Mouse (Mus musculus) thymus, postnatal 0 days (tissue): ENCODE data around the gene Nqo2. TPM values are rescaled to one million over a fixed set of nuclear protein-coding genes. Genes with fewer than 3 reads are reported as not detected.

ENCODE experiments used
- DNase-seq: peaks from one replicate; pipeline ENCODE4 v3.0.0-alpha.2; 2015; ENCODE audit warnings: low spot score
- polyA plus RNA-seq: library from polyadenylated mRNA; unstranded; fragments of >200 nt; fragmentation: Nextera tagmentation; extraction: Ambion mirVana; gene quantifications from 2 replicates; pipeline ENCODE4 v1.2.1, GENCODE M21; 2015

Gene Nqo2
- polyA plus RNA-seq, 1 experiment from 2014 or later = 10.9 TPM

DNA sequence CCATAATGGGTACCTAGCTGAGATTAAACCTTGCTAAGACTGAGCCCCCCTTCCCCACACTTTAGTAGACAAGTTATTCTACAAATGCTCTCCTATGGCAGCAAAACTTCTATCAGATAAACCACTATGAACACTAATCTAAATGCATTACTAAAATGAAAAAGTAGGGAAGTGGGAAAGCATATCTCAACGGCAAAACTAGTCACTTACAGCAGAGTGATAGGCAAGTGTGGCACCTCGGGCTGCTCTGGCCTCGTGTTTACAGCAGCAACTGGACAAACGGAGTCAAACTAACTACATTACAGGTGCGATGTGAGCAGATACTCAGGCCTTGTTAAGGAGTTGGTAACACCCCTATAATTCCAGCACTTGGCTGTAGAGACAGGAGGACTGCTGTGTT, 25.1 kb downstream of the Nqo2 start:
- DNase-seq = no peak

DNA sequence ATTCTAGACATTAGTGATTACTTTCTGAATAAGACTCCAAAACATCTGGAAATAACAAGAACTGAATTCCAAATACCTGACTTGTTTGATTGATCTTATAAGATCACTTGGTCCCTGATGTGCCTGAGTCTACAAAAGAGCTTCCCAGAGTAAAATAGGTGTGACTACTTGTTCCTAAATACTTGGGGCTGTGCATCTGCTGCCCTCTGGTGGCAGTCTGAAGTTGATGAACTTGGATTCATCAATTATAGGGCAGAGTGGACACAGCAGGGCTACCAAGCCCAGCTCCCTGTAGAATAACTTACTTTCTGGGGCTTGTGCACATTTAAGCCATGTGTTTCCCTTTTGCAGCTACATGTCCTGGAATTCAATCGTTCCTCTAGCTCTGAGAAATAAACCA, 30.7 kb downstream of the Nqo2 start:
- peak; percentile 63 for DNase-seq

DNA sequence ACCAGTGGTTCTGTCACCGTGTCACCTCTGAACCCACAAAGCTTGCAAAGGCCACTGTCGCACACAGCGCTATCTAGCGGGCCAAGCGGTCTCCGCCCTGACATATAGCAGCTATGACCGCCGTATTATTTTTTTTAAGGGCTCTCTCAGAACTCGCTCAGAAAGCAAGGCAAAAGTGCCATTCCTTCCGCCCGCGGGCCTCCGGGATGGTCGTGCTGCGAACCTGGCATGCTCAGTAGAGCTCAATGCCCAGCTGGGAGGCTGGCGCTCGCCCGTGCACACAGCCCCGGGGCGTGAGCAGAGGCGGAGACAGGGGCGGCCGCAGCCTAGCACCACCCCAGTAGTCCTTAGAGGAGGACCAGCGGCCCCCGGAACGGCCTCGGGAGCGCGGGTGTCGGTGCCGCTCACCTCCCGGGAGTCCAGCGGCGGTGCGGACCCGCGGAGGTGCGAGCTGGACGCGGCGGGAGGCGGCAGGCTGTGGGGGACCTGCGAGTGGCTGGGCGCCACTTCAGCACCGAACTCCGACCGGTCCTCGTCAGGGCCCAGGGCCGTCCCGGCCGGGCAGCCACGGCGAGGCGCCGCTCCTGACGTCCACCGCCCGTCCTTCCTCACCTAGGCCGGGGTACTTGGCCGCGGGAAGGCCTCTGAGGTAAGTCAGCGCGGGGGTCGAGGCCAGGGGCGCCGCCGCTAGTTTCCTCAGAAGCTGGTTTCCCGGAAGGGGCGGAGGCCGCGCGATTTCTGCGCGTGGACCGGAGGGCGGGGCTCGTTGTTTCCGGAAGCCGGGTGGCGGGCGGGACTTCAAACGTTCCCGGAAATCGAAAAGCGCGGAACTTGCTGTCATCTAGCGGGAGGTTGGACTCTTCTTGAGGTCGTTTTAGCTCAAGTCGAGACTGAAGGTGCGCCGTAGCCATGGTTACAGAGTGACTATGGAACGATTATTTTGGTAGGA, 37.8 kb downstream of the Nqo2 start, which contains the start of the genes Ripk1 and Serpinb6a:
TSS of gene Ripk1 (plus strand) at position 306 of the 949 bp plus-strand sequence.
TSS of gene Serpinb6a (minus strand) at position 737 of the 949 bp plus-strand sequence.
- DNase-seq = peak; percentile 95

DNA sequence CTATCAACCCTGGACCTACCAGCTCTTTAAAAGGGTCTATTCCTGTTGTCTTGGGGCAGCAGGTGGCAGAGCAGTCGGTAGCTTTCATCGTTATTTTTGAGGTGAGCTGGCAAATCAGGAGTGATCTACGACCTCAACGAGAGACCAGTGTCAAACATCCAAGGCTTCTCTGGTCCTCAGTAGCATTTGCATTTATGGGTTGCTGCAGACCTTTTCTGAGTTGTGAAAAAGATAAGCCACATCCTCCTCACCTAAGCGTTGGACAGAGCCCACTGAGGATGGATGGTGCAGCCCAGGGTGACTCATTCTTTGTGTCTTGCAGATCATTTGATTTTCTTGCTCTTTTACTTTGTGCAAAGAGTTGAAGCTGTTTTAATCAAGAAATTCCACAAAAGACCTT, 38.6 kb downstream of the Nqo2 start:
- DNase-seq = no peak

DNA sequence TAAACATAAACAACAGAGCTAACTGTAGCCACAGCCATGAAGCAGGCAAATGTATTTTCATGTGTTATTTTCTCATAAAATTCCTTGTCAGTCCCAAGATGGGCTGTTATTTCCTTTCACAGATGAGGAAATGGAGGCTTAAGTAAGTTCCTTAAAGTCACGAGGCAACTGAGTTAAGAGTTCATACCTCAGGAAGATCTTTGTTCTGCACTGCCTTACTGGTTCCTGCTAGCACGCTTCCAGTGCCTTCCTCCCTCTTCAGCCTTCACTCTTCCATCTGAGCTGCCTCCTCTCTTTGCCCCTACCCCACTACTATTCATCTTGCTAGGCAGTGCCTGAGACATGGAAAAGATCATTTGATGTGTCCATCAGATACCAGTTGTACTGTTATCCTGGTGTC, 42.7 kb downstream of the Nqo2 start:
- no peak for DNase-seq

DNA sequence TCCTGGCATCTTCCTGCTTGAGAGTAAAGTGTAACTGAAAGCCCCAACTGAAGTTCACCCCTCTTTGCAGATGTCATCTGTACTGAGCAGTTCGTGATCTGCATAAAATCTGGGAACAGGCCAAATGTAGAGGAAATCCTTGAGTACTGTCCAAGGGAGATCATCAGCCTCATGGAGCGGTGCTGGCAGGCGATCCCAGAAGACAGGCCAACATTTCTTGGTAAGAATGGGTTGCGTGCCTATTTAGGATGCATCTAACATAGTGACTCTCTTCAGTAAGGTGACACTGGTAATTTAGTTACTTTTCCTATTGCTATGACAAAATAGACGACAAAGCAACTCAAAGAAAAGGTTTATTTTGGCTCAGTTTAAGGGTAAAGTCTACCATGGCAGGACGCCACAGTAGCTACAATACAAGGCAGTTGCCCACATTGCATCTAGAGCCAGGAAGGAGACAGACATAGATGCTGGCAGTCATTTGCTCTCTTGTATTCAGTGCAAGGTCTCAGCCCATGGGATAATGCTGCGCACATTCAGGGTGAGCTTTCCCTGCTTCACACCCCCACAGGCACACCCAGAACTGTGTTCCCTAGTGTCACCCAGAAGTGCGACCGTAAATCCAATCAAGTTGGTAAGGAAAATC, 52.6 kb downstream of the Nqo2 start:
- DNase-seq = no peak

DNA sequence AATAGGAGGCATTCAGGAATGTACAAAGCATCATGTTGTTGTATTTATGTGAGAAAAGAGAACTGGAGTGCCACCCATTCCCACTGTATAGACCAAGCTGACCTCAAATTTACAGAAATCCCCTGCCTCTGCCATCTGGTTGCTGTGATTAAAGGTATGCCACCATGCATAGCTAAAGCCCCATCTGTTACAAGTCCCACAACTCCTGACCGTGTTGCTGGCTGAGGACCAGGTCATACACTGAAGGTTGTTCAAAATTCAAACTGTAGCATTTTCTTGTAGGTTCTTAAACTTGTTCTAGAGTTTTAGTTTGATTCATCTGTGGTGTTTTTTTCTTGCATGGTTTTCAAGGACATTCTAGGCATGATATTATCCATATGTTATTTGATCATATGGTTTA, 54.0 kb downstream of the Nqo2 start:
- DNase-seq = no peak

DNA sequence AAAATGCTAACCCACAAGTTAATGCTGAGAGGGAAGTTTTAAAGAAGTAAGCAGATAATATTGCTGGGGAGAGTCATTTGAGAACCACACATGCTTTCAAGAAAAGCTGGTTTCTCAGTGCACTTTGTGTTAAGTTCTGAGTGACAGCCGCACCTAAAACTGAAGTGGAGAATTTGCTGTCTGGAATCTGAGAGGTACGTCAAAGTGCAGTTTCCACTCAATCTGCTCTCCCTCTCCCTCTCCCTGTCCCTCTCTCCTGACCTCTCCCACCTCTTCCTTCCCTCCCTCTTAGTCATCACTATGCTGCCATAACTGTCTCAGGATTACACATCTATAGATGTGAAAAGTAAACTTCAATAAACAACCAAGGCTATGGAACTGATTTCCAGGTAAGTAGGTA, 57.5 kb downstream of the Nqo2 start:
- DNase-seq = no peak

DNA sequence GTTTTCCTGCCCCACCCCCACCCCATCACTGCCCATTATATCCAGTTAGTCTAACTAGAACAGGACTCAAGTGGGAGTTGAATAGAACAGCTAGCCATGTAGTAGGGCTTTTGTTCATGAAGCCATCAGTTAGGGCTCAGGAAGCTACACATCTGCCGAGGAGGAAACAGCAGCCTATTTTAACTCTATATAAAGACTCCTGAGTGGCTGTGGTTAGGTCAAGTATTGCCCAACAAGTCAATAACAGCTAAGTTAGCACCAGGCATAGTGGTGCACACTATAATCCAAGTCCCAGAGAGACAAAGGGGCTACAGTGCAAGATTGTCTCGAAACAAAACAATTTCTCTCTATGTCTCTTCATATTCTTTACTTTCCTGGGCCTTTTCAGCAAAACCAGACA, 67.6 kb downstream of the Nqo2 start:
- DNase-seq = no peak

DNA sequence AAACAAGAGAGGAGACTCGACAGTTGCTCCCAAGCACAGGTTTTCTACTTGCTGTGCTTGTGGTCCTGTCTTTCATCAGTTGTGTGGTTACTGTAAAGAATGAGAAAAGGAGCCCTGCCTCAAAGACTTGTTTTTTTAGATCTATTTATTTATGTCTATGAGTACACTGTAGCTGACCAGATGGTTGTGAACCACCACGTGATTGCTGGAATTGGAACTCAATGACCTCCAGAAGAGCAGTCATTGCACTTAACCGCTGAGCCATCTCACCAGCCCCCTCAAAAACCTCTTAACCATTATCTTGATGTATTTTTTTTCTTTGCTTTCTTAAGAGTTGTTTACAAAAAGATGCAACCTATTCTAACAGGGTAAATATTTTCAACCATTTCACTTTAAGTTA, 70.9 kb downstream of the Nqo2 start:
- no peak for DNase-seq

DNA sequence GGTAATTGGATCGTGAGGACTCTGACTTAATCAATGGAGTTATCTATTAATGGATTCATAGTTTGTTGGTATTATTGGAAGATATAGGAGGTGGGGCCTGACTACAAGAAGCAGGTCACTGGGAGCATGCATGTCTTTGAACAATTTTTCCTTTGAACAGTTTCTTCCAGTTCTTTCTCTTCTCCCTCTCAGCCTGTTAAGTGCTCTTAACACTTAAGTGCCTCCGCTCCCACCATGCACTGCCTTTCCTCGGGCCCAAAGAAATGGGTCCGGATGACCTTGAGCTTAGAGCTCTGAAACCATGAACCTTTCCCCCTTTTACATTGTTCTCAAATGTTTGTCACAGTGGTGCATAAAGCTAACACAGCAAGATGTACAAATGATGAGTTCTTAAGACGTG, 72.2 kb downstream of the Nqo2 start:
- peak; percentile 8 for DNase-seq

DNA sequence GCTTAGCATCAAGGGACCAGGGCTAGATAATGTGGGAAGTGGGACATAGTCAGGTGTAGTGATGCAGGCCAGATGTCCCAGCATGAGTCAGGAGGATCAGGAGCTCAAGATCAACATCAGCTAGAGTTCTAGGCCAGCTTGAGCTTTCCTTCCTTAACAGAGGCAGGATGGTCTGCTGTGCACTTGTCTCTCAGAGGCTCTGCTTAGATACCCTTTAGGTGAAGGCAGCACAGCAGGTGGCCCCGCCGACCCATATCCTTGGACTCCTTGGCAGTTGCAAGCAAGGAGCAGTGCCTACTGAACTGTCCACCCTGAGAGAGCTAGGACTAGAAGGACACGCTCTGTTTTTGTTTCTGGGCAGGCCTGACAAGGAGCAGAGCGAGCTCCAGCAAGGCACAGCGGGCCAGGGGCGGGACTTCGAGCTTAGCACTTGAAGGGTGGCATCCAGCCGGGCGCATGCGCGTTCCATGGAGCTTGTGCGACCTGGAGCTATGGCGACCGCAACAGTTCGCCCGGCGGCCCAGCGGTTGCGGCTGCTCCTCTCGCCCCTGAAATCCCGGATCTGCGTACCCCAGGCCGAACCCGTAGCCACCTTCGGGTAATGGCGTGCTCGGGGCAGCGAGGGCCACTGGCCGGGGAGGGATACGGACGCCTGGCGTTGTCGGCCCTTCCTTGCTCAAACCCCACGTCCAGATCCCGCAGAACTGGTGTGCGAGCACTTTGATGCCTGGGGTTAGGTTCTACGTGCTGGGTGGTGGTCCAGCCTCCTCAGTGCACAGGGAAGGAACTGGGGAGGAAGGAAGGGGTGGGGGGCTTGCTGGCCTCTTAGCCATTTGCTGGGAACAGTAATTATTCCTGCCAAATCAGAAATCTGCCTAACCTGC, 72.9 kb downstream of the Nqo2 start, which contains the start of gene Bphl:
TSS of gene Bphl (plus strand) at position 426 of the 884 bp plus-strand sequence.
- peak; percentile 94 for DNase-seq

DNA sequence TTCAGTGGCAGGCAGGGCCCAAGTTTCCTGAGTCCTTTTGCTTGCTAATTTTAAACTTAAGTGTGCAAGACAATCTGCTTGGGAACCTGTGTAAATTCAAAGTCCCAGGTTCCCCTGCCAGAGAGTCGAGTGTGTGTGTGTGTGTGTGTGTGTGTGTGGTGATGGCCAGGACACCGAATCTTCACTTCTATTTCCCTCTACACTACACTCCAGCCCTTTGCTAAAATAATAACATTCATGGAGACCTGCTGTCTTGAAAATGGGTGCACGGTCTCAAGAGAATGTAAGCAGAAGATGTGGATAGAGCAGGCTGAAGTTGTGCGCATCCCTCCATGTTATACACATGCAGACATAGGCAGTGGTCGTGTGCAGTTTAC, 73.6 kb downstream of the Nqo2 start:
- DNase-seq = no peak

Other genes starting within 250 kb of the Nqo2 start
- gene Serpinb6e, start 121.3 kb upstream of the Nqo2 start, polyA plus RNA-seq = not detected in 2 replicates
- 1.3 and 1.6 TPM in 2 replicates for gene Serpinb6c, start 59.0 kb upstream of the Nqo2 start, polyA plus RNA-seq
- gene Ripk1, start 37.7 kb downstream of the Nqo2 start, polyA plus RNA-seq = 12.9 and 13.5 TPM in 2 replicates
- 73.8 and 89.4 TPM in 2 replicates for gene Serpinb6a, start 38.1 kb downstream of the Nqo2 start, polyA plus RNA-seq
- 64.5 and 68.7 TPM in 2 replicates for gene Bphl, start 72.9 kb downstream of the Nqo2 start, polyA plus RNA-seq
- 204 and 248 TPM in 2 replicates for gene Tubb2a, start 113.3 kb downstream of the Nqo2 start, polyA plus RNA-seq
- 34.5 and 37.3 TPM in 2 replicates for gene Tubb2b, start 165.8 kb downstream of the Nqo2 start, polyA plus RNA-seq
- gene Psmg4, start 198.3 kb downstream of the Nqo2 start, polyA plus RNA-seq = 158 and 174 TPM in 2 replicates